Mouse (Mus musculus): Measurements from ENCODE around the gene Tgfa. TPM values are rescaled to one million over a fixed set of nuclear protein-coding genes. Genes with fewer than 3 reads are reported as not detected.

Gene Tgfa
- polyA plus RNA-seq, 1 experiment from 2014 or later = 7.2 TPM

- Histone ChIP-seq H3K4me1 (no peaks in the 10 kb centered on the region), H3K4me3 (replicated peaks) (no peak overlapping the region), H3K9ac (no peak overlapping the region), H3K36me3 (no peaks in the 10 kb centered on the region), H3K4me2 (no peak overlapping the region), H3K9me3 (replicated peaks) (no peaks in the 10 kb centered on the region), H3K27ac (no peak overlapping the region), H3K27me3 (no peaks in the 10 kb centered on the region)
- 95% methylated on average over 2 of the region's 2 CpGs for whole genome bisulfite sequencing
- ATAC-seq (replicated peaks; ENCODE audit: low FRiP score) = no peak
Observed at GRCm38 (mm10) chr6:86276816-86277215, 81.8 kb downstream of the Tgfa start.

GRCm38 (mm10) chr6:86277620-86278019 lies 82.6 kb downstream of the Tgfa start:
- no peak for ATAC-seq (replicated peaks; ENCODE audit: low FRiP score)
- Histone ChIP-seq H3K4me3 (replicated peaks) (no peak overlapping the region), H3K27me3 (no peaks in the 10 kb centered on the region), H3K27ac (no peak overlapping the region), H3K36me3 (no peaks in the 10 kb centered on the region), H3K4me1 (no peaks in the 10 kb centered on the region), H3K9me3 (replicated peaks) (no peaks in the 10 kb centered on the region), H3K9ac (no peak overlapping the region), H3K4me2 (no peak overlapping the region)
- WGBS = 77% methylated on average over 7 of the region's 7 CpGs

GRCm38 (mm10) chr6:86281573-86282210 lies 86.7 kb downstream of the Tgfa start:
- WGBS = 88% methylated on average over 11 of the region's 11 CpGs
- Histone ChIP-seq H3K36me3 (no peaks in the 10 kb centered on the region), H3K9ac (no peak overlapping the region), H3K9me3 (replicated peaks) (no peaks in the 10 kb centered on the region), H3K4me1 (no peaks in the 10 kb centered on the region), H3K27me3 (no peaks in the 10 kb centered on the region), H3K27ac (no peak overlapping the region), H3K4me3 (replicated peaks) (no peak overlapping the region), H3K4me2 (no peak overlapping the region)
- no peak for ATAC-seq (replicated peaks; ENCODE audit: low FRiP score)

DNA sequence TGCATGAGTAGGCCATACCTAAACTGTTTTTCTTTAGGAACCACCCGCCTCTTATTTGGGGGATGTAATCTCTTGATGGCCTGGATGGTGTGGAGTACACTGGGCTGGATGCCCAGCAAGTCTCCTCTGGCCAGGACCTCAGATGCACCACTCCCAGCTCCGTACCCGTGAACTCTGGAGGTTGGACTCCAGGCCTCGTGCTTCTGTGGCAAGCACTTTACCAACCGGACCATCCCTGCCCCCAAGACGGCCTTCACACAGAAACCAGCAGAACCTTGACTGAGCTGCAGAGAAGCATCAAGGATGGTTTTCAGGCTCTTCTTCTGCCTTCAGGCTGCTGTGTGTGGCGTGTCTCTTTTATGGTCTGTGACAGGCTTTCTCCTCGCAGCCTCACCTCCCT lies 98.3 kb downstream of the Tgfa start:
- Histone ChIP-seq H3K9ac (no peak overlapping the region), H3K27ac (no peak overlapping the region), H3K4me2 (no peak overlapping the region), H3K4me1 (no peaks in the 10 kb centered on the region), H3K4me3 (replicated peaks) (no peak overlapping the region), H3K36me3 (no peaks in the 10 kb centered on the region), H3K9me3 (replicated peaks) (no peaks in the 10 kb centered on the region), H3K27me3 (no peaks in the 10 kb centered on the region)
- ATAC-seq (replicated peaks; ENCODE audit: low FRiP score) = no peak
- WGBS = 72% methylated on average over 8 of the region's 8 CpGs

DNA sequence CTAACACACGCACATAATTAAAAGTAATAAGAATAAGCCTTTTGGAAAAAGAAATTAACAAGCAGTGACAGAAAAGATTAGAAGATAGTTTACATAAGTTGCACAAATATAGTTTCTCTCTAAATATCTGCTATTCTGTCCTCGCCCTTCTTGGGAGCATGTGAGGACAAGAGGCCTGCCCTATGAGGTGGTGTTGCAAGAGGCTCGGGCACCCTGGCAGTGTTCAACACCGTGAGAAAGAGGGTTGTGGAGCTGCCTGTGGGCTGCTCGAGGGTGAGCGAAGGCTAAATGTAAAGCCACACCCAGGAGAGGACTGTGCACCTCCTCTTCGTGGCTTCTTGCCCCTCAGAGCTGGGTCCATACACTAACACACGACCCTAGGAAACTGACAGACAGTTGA lies 100.4 kb downstream of the Tgfa start:
- H3K27me3 ChIP-seq = no peaks in the 10 kb centered on the region
- no peak overlapping the region for H3K4me2 ChIP-seq
- H3K36me3 ChIP-seq = no peaks in the 10 kb centered on the region
- H3K4me3 ChIP-seq (replicated peaks) = no peak overlapping the region
- 66% methylated on average over 8 of the region's 8 CpGs for WGBS
- H3K27ac ChIP-seq = no peak overlapping the region
- no peak overlapping the region for H3K9ac ChIP-seq
- no peak for ATAC-seq (replicated peaks; ENCODE audit: low FRiP score)
- H3K4me1 ChIP-seq = no peaks in the 10 kb centered on the region
- H3K9me3 ChIP-seq (replicated peaks) = no peaks in the 10 kb centered on the region

GRCm38 (mm10) chr6:86296126-86296525 lies 101.1 kb downstream of the Tgfa start:
- 91% methylated on average over 3 of the region's 3 CpGs for WGBS
- Histone ChIP-seq H3K4me1 (no peaks in the 10 kb centered on the region), H3K27me3 (no peaks in the 10 kb centered on the region), H3K36me3 (no peaks in the 10 kb centered on the region), H3K27ac (no peak overlapping the region), H3K9ac (no peak overlapping the region), H3K4me2 (no peak overlapping the region), H3K4me3 (replicated peaks) (no peak overlapping the region), H3K9me3 (replicated peaks) (no peaks in the 10 kb centered on the region)
- ATAC-seq (replicated peaks; ENCODE audit: low FRiP score) = no peak

- H3K9me3 ChIP-seq (replicated peaks) = no peaks in the 10 kb centered on the region
- 88% methylated on average over 2 of the region's 2 CpGs for WGBS
- H3K27me3 ChIP-seq = no peaks in the 10 kb centered on the region
- H3K36me3 ChIP-seq = no peaks in the 10 kb centered on the region
- no peak overlapping the region for H3K4me3 ChIP-seq (replicated peaks)
- H3K9ac ChIP-seq = no peak overlapping the region
- no peaks in the 10 kb centered on the region for H3K4me1 ChIP-seq
- no peak overlapping the region for H3K27ac ChIP-seq
- no peak for ATAC-seq (replicated peaks; ENCODE audit: low FRiP score)
- H3K4me2 ChIP-seq = no peak overlapping the region
Observed at GRCm38 (mm10) chr6:86296938-86297337, 101.9 kb downstream of the Tgfa start.

DNA sequence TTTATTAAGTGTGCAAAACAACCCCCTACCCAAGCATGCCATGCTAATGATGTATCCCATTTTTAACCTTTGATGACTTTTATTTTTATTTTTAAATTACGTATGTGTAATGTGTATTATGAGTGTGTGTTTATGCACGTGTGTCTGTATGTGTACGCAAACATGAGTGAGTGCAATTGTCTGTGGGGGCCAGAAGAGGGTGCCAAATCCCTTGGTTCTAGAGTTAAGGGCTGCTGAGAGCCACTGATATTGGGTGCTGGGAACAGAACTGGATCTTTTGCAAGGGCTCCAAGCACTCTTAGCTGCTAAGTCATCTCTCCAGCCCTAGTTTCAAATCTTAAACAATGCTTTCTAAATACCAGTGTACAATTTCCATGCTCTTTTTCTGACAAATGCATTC lies 103.9 kb downstream of the Tgfa start:
- no peak overlapping the region for H3K4me2 ChIP-seq
- no peak overlapping the region for H3K4me3 ChIP-seq (replicated peaks)
- 96% methylated on average over 3 of the region's 3 CpGs for WGBS
- no peak for ATAC-seq (replicated peaks; ENCODE audit: low FRiP score)
- no peaks in the 10 kb centered on the region for H3K27me3 ChIP-seq
- no peak overlapping the region for H3K27ac ChIP-seq
- no peak overlapping the region for H3K9ac ChIP-seq
- no peaks in the 10 kb centered on the region for H3K9me3 ChIP-seq (replicated peaks)
- H3K36me3 ChIP-seq = no peaks in the 10 kb centered on the region
- no peaks in the 10 kb centered on the region for H3K4me1 ChIP-seq

DNA sequence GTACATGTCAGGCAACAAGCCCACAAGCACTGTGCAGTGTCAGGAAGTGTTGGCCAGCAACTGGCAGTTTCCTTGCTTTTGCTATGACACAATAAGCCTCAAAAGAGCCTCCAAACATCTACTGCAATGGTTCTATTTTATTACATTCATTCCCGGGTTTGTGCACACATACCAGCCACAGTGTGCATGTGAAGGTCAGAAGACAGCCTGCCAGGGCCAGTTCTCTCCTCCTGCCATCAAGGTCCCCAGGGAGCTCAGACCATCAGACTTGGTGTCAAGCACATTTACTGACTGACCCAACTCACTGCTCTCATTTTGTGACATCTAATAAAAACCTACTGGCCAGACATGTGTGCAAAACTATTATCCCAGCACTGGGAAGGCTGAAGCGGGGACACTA lies 104.4 kb downstream of the Tgfa start:
- Histone ChIP-seq H3K27ac (no peak overlapping the region), H3K9me3 (replicated peaks) (no peaks in the 10 kb centered on the region), H3K4me2 (no peak overlapping the region), H3K4me1 (no peaks in the 10 kb centered on the region), H3K36me3 (no peaks in the 10 kb centered on the region), H3K4me3 (replicated peaks) (no peak overlapping the region), H3K27me3 (no peaks in the 10 kb centered on the region), H3K9ac (no peak overlapping the region)
- 78% methylated on average over 2 of the region's 2 CpGs for whole genome bisulfite sequencing
- ATAC-seq (replicated peaks; ENCODE audit: low FRiP score) = no peak

DNA sequence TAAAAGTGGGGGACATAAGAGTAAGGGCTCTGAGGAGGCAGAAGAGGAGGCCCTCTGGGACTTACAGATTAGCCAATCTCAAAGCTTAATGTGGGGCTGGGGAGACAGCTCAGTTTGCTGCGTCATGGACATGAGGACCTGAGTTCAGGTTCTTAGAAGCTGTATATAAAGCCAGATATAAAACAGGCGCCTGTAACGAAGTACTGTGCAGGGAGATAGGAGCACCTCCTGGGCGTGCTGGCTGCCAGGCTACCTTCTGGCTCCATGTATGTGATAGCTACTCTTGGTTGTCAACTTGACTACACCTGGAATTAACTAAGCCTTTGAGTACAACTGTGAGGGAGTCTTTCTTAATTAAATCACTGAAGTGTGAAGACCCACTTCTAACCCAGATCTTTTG lies 110.7 kb downstream of the Tgfa start:
- Histone ChIP-seq H3K9ac (no peak overlapping the region), H3K9me3 (replicated peaks) (no peaks in the 10 kb centered on the region), H3K4me3 (replicated peaks) (no peak overlapping the region), H3K27me3 (no peaks in the 10 kb centered on the region), H3K4me1 (no peaks in the 10 kb centered on the region), H3K4me2 (no peak overlapping the region), H3K27ac (no peak overlapping the region), H3K36me3 (no peaks in the 10 kb centered on the region)
- WGBS = 78% methylated on average over 4 of the region's 4 CpGs
- no peak for ATAC-seq (replicated peaks; ENCODE audit: low FRiP score)

GRCm38 (mm10) chr6:86314011-86314410 lies 119.0 kb downstream of the Tgfa start:
- Histone ChIP-seq H3K36me3 (no peaks in the 10 kb centered on the region), H3K9me3 (replicated peaks) (no peaks in the 10 kb centered on the region), H3K4me1 (peaks cover 7% of the 10 kb centered on the region; the same call in 1 of the 2 replicates), H3K4me2 (no peak overlapping the region), H3K9ac (no peak overlapping the region), H3K27me3 (no peaks in the 10 kb centered on the region), H3K27ac (0 out of 2 replicates have a peak overlapping the region, but pooled peaks have one; percentile 18), H3K4me3 (replicated peaks) (no peak overlapping the region)
- ATAC-seq (replicated peaks; ENCODE audit: low FRiP score) = 0 out of 2 replicates have a peak, but pooled peaks have one; percentile 40
- WGBS = 17% methylated on average over 1 of the region's 1 CpGs

DNA sequence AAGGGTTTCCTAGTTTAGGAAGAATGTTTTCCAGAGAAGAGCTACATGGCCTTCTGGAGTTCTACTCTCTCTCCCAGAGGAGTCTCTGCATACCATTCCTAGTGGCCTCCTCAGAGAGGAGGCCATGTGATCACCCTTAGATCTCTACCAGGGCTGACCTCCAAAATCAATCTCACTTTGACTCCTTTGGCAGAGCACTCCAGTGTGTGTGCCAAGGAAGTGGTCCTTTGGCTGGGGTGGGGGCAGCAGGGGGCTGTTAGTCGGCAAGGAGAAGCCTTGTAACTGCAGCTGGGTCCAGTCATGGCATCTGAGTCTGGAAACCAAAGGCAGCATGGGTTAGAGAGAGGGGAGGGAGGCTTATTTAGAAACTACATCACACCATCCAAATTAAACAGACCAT lies 122.0 kb downstream of the Tgfa start:
- peaks cover 7% of the 10 kb centered on the region; the same call in 1 of the 2 replicates for H3K4me1 ChIP-seq
- H3K27ac ChIP-seq = no peak overlapping the region
- H3K36me3 ChIP-seq = no peaks in the 10 kb centered on the region
- H3K27me3 ChIP-seq = no peaks in the 10 kb centered on the region
- no peak for ATAC-seq (replicated peaks; ENCODE audit: low FRiP score)
- H3K9ac ChIP-seq = no peak overlapping the region
- 48% methylated on average over 1 of the region's 1 CpGs for WGBS
- no peaks in the 10 kb centered on the region for H3K9me3 ChIP-seq (replicated peaks)
- H3K4me2 ChIP-seq = no peak overlapping the region
- no peak overlapping the region for H3K4me3 ChIP-seq (replicated peaks)

- no peaks in the 10 kb centered on the region for H3K9me3 ChIP-seq (replicated peaks)
- H3K27me3 ChIP-seq = no peaks in the 10 kb centered on the region
- 59% methylated on average over 4 of the region's 4 CpGs for WGBS
- no peak overlapping the region for H3K4me2 ChIP-seq
- peaks cover 3% of the 10 kb centered on the region; the same call in 1 of the 2 replicates for H3K4me1 ChIP-seq
- no peaks in the 10 kb centered on the region for H3K36me3 ChIP-seq
- no peak overlapping the region for H3K4me3 ChIP-seq (replicated peaks)
- ATAC-seq (replicated peaks; ENCODE audit: low FRiP score) = no peak
- no peak overlapping the region for H3K9ac ChIP-seq
- H3K27ac ChIP-seq = no peak overlapping the region
Observed at GRCm38 (mm10) chr6:86318855-86319254, 123.8 kb downstream of the Tgfa start.
